Mouse (Mus musculus): ENCODE measurements around the gene Ccer2.

Gene Ccer2

DNA sequence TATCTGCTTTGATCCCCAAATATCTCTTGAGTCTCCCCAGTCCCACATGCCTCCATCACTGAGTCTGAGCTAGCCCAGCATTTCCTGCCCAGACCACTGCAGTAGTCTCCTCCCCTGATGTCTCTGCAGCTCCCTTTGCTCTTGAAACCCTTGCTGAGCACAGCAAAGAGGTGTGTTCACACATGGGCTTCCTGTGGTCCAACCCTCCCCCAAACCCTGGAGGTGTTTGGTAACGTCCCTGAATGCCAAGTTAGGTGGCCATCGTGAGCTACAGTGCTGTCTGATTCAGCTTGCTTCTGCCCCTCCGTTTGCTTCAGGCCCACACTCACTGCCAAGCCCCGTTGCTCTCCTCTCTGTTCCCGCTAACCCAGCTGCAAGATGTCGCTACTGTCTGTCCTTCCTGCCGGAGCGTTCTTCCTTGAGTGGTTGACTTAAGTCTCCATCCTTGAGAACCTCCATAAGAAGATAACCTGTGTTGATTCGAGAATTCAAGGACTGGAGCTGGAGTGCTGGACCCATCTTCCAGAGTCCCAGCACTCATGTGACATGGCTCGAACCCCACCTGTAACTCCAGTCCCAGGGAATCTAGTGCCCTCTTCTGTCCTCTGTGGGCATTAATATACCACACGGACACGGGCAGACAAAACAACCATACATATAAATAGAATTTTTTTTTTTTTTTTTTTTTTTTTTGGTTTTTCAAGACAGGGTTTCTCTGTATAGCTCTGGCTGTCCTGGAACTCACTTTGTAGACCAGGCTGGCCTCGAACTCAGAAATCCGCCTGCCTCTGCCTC is 36.6 kb downstream of the Ccer2 start:
- DNase-seq, result no peak

GRCm38 (mm10) chr7:28793834-28794233 is 37.9 kb downstream of the Ccer2 start:
- DNase-seq, result peak; percentile 59

- DNase-seq, result no peak
These were observed 38.5 kb downstream of the Ccer2 start for GRCm38 (mm10) chr7:28794496-28794895.

GRCm38 (mm10) chr7:28795832-28796231 is 39.9 kb downstream of the Ccer2 start:
- DNase-seq, result no peak

- DNase-seq, result peak; percentile 87
These were observed 40.6 kb downstream of the Ccer2 start for GRCm38 (mm10) chr7:28796562-28796975.

GRCm38 (mm10) chr7:28799994-28800393 is 44.0 kb downstream of the Ccer2 start:
- DNase-seq, result no peak

- no peak for DNase-seq
These were observed 45.5 kb downstream of the Ccer2 start for GRCm38 (mm10) chr7:28801451-28801850.

DNA sequence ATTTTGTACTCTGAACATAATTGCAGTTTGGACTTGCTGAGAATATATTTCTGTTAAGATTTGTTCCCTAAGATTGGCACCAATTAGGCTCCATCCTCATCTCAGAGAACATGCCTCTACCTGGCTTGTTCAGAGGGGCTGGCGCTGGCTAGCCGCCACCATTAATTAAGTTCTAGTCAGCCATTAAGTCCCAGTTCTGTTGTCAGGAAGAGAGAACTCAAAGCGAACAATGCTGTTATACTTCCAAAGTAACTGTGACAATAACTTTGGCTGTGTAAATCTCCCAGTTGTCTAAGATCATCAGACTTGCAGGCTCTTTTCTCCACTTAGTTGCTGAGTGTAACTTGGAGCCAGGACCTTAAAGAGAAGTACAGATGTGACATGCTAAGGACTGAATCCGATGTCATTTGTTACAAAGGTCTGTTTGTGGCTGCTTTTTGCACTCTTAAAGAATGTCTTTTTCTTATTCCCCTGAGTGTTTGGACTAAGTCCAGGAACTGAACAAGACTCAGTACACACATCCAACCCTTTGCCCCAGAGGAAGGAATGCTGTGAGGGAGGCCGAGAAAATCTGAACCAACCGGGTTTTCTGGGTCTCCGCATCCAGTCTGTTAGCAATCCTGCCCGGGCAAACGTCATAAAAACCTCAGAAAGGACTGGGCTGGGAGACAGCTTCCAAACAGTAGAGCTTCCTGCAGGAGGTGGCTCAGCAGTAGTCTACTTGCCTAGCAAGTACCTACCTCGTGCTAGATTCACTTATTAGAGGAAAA is 46.1 kb downstream of the Ccer2 start:
- DNase-seq, result peak; percentile 83

- DNase-seq, result peak; percentile 87
These were observed 47.0 kb downstream of the Ccer2 start for GRCm38 (mm10) chr7:28802846-28803588.

GRCm38 (mm10) chr7:28803756-28804155 is 47.8 kb downstream of the Ccer2 start:
- peak; percentile 58 for DNase-seq

DNA sequence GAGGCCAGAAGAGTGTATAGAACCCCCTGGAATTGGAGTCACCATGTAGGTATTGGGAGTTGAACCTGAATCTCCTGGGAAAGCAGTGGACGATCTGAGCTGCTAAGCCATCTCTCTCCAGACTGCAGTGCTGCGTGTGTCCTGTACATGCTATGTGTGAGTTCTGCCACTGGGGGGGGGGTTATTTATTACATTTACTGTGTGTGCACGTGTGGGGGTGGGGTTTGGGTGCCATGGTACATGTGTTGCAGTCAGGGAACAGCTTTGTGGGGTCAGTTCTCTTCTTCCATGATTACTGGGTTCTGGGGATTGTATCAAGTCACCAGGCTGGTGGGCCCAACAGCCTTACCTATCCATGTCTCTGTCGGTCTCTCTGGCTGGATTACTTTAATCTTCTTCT is 50.9 kb downstream of the Ccer2 start:
- DNase-seq, result no peak

GRCm38 (mm10) chr7:28807641-28808220 is 51.8 kb downstream of the Ccer2 start:
- peak; percentile 56 for DNase-seq

- DNase-seq, result peak; percentile 67
These were observed 52.4 kb downstream of the Ccer2 start, which contains the start of gene Hnrnpl for GRCm38 (mm10) chr7:28808221-28808941. Gene Hnrnpl, plus strand, starts transcription at chr7:28808541.
